Mouse (Mus musculus) hindbrain, embryonic 15.5 days (tissue): ENCODE measurements at regions not wholly inside any gene's neighbourhood (a gene's known extent, or its start where the extent isn't known, plus 50 kb on each side); places are given as distances from the start of the nearest gene placed in this dataset.
A peak's percentile ranks its signal among the peaks of the same experiment; 100 is the strongest.

Experiments used
- ATAC-seq: fragments of 200-750 bp; cut with Nextera tagmentation; 2 replicates; pipeline ENCODE4 v1.8.0; 2017; ENCODE audit warnings: low read depth, moderate number of reproducible peaks, moderate TSS enrichment; ENCODE audit not compliant: low FRiP score
- H3K27ac ChIP-seq: fragments of 300-500 bp; sonication (generic); replicated peaks from 2 replicates; pipeline ENCODE4 v1.5.1; 2015; ENCODE audit warnings: mild to moderate bottlenecking, inconsistent platforms
- H3K27me3 ChIP-seq: fragments of 300-500 bp; sonication (generic); 2 replicates; pipeline ENCODE4 v1.6.1; 2015; ENCODE audit warnings: control low read depth, inconsistent platforms
- H3K36me3 ChIP-seq: fragments of 300-500 bp; sonication (generic); 2 replicates; pipeline ENCODE4 v1.6.1; 2015; ENCODE audit warnings: control low read depth, inconsistent platforms
- H3K4me1 ChIP-seq: fragments of 300-500 bp; sonication (generic); replicated peaks from 2 replicates; pipeline ENCODE4 v1.6.1; 2015; ENCODE audit warnings: control low read depth, inconsistent platforms
- H3K4me2 ChIP-seq: fragments of 300-500 bp; sonication (generic); 2 replicates; pipeline ENCODE4 v1.6.1; 2015; ENCODE audit warnings: moderate library complexity, mild to moderate bottlenecking, inconsistent platforms
- H3K4me3 ChIP-seq: fragments of 300-500 bp; sonication (generic); 2 replicates; pipeline ENCODE4 v1.5.1; 2015; ENCODE audit warnings: mild to moderate bottlenecking, inconsistent platforms
- H3K9ac ChIP-seq: fragments of 300-500 bp; sonication (generic); 2 replicates; pipeline ENCODE4 v1.6.1; 2015; ENCODE audit warnings: inconsistent platforms
- H3K9me3 ChIP-seq: fragments of 300-500 bp; sonication (generic); 2 replicates; pipeline ENCODE4 v1.6.1; 2016; ENCODE audit warnings: control low read depth, inconsistent platforms
- WGBS: fragments of 180-500 bp; shearing (Covaris S2); methylation state at CpG from one replicate; pipeline ENCODE4 v1.1.7; 2015; 5-methylcytosine and 5-hydroxymethylcytosine counted together

DNA sequence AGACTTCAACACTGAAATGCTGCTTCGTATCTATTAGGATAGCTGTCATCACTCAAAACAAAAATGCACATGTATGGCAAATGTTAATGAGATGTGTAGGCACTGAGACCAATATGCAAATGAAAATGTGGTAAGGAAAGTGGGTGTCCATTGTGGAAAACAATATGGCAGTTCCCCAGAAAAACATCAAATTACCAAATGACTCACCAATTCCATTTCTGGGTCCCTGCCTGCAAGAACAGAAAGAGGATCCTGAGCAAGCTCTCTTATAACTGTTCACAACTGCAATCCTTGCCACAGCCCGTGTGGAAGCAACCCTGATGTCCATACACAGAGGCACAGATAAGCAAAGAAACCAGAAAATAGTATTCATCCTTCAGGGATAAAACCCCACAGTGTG lies 442.0 kb downstream of the Defb40 start:
- no peaks in the 10 kb centered on the region for H3K36me3 ChIP-seq
- no peak for ATAC-seq
- H3K27me3 ChIP-seq: no peaks in the 10 kb centered on the region
- no peaks in the 10 kb centered on the region for H3K9me3 ChIP-seq
- no peaks in the 10 kb centered on the region for H3K4me1 ChIP-seq
- H3K4me3 ChIP-seq: no peak overlapping the region
- no peak overlapping the region for H3K27ac ChIP-seq
- no peak overlapping the region for H3K4me2 ChIP-seq
- no peak overlapping the region for H3K9ac ChIP-seq
- 88% methylated on average over 2 of the region's 2 CpGs for WGBS

- H3K4me3 ChIP-seq: no peak overlapping the region
These were observed 449.9 kb downstream of the Defb40 start for GRCm38 (mm10) chr8:18528120-18528519.

DNA sequence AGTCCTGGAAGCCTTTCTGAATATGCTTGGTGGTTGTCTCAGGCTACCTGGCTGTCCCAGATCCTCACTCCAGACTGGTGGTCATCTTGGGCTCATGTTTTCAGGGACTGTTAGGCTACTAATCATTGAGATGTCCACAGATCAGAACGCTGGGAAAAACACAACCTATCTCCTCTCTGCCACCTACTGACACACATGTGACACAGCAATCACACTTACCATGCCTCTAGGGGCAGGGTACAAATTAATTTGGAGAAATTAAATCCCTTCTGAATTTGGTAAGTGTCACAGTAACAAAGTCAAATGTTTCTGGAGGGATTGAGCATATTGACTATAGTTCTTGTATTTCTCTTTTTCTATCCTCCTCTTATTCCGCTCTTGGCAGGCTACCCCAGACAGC lies 465.6 kb downstream of the Defb40 start:
- H3K27ac ChIP-seq: no peak overlapping the region
- H3K4me3 ChIP-seq: no peak overlapping the region
- no peaks in the 10 kb centered on the region for H3K4me1 ChIP-seq
- H3K9me3 ChIP-seq: no peaks in the 10 kb centered on the region
- H3K36me3 ChIP-seq: no peaks in the 10 kb centered on the region
- no peaks in the 10 kb centered on the region for H3K27me3 ChIP-seq
- no peak for ATAC-seq
- no peak overlapping the region for H3K9ac ChIP-seq
- no peak overlapping the region for H3K4me2 ChIP-seq
- 65% methylated on average over 2 of the region's 2 CpGs for WGBS

More at GRCm38 (mm10) chr8:18528120-18528519, 449.9 kb downstream of the Defb40 start:
- Histone ChIP-seq H3K27ac (no peak overlapping the region), H3K4me2 (no peak overlapping the region), H3K36me3 (no peaks in the 10 kb centered on the region), H3K9me3 (no peaks in the 10 kb centered on the region), H3K27me3 (no peaks in the 10 kb centered on the region), H3K9ac (no peak overlapping the region), H3K4me1 (no peaks in the 10 kb centered on the region)
- ATAC-seq: no peak
- 89% methylated on average over 6 of the region's 6 CpGs for WGBS

DNA sequence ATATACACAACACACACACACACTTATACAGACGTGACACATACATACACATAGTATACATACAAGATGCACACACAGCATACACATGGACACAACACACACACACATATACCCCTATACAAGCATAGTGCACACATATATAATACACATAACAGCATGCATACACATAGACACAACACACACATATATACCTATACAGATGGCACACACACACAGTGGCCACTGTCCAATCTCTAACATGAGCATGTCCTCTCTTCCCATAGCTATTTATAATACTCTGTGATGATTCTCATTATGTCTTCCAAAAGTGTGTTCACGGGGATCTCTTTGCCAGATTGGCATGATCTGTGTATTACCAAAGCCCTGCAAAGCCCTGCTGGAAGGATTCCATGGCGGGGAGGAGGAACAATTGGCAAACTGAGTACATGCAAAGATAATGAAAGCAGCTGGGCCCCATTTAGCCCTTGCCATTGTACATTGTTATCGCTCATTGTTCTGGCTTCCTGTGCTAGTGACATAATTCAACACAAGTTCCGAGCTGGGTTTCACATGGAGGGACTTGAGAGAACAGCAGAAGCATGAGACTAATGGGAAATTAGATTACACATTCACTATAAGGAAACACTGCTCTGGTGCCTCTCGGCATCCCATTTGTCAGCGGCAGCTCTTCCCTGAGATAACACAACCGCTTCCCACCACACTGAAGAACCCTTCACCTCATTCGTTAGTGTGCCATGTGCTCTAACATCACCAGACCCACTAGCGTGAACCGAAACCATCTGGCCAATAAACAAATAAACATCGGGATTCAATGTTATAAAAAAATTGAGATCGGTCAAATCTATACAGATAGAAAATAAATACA lies 471.7 kb downstream of the Defb40 start:
- WGBS: 72% methylated on average over 13 of the region's 13 CpGs
- no peaks in the 10 kb centered on the region for H3K36me3 ChIP-seq
- H3K27me3 ChIP-seq: no peaks in the 10 kb centered on the region

DNA sequence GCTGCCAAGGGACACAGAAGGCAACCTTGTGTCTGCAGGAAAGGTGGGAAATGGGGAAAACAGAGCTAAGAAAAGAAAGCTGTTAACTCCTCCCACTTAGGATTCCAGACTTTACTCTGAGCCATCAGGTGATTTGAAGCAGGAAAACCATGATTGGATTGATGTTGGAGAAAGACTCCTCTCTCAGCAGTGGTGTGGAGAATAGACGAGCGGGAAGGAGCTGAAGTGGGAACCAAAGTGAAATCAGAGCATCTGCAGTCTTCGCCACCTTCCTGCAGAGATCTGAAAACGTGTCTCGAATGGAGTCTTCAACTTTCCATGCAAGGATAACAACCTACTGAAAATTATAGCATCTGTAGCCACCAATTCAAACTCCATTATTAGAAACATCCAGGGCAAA lies 487.4 kb downstream of the Defb40 start:
- Histone ChIP-seq H3K27ac (no peak overlapping the region), H3K27me3 (no peaks in the 10 kb centered on the region), H3K4me3 (no peak overlapping the region), H3K4me2 (no peak overlapping the region), H3K9ac (no peak overlapping the region), H3K36me3 (no peaks in the 10 kb centered on the region), H3K9me3 (no peaks in the 10 kb centered on the region), H3K4me1 (no peaks in the 10 kb centered on the region)
- 90% methylated on average over 5 of the region's 5 CpGs for WGBS
- no peak for ATAC-seq

More for the DNA sequence above, 471.7 kb downstream of the Defb40 start:
- Histone ChIP-seq H3K9me3 (no peaks in the 10 kb centered on the region), H3K4me1 (no peaks in the 10 kb centered on the region), H3K9ac (no peak overlapping the region), H3K27ac (no peak overlapping the region), H3K4me2 (no peak overlapping the region), H3K4me3 (no peak overlapping the region)
- ATAC-seq: peak; percentile 68

DNA sequence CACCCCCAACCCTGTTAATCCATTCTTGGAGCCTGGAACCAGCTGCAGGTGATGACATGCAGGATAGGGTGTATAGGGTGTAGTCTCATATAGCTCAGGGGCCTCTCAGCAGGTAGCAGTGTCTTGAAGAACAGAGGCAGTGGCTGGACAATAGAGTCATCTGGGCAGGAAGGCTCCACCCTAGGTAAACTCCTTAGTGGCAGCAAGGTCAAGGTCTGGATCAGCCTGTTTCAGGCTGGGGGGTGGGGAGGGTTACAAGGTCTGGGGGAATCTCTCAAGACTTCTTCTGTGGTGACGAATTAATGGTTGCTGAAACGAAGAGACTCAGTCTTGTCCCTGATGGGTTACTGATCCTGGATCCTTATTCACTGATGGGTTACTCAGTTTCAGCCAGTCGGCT lies 498.0 kb downstream of the Defb40 start:
- no peak overlapping the region for H3K9ac ChIP-seq
- no peak overlapping the region for H3K27ac ChIP-seq
- no peaks in the 10 kb centered on the region for H3K36me3 ChIP-seq
- H3K9me3 ChIP-seq: no peaks in the 10 kb centered on the region
- WGBS: 87% methylated on average over 3 of the region's 3 CpGs
- ATAC-seq: no peak
- H3K4me1 ChIP-seq: no peaks in the 10 kb centered on the region
- no peak overlapping the region for H3K4me3 ChIP-seq
- H3K4me2 ChIP-seq: no peak overlapping the region
- no peaks in the 10 kb centered on the region for H3K27me3 ChIP-seq

GRCm38 (mm10) chr8:18478166-18478565 lies 499.9 kb downstream of the Defb40 start:
- 86% methylated on average over 4 of the region's 4 CpGs for WGBS
- no peak for ATAC-seq

GRCm38 (mm10) chr8:18467511-18467910 lies 510.5 kb downstream of the Defb40 start:
- H3K4me3 ChIP-seq: no peak overlapping the region
- H3K27me3 ChIP-seq: no peaks in the 10 kb centered on the region
- 84% methylated on average over 7 of the region's 7 CpGs for WGBS
- H3K4me2 ChIP-seq: no peak overlapping the region
- no peak for ATAC-seq
- H3K4me1 ChIP-seq: no peaks in the 10 kb centered on the region
- no peak overlapping the region for H3K9ac ChIP-seq
- H3K27ac ChIP-seq: no peak overlapping the region
- H3K9me3 ChIP-seq: 0 out of 2 replicates have a peak, but pooled peaks cover 3% of the 10 kb centered on the region
- H3K36me3 ChIP-seq: no peaks in the 10 kb centered on the region

More at GRCm38 (mm10) chr8:18478166-18478565, 499.9 kb downstream of the Defb40 start:
- Histone ChIP-seq H3K9ac (no peak overlapping the region), H3K4me3 (no peak overlapping the region), H3K4me2 (no peak overlapping the region), H3K27me3 (no peaks in the 10 kb centered on the region), H3K36me3 (no peaks in the 10 kb centered on the region), H3K27ac (no peak overlapping the region), H3K9me3 (no peaks in the 10 kb centered on the region), H3K4me1 (no peaks in the 10 kb centered on the region)

- Histone ChIP-seq H3K27ac (no peak overlapping the region), H3K27me3 (no peaks in the 10 kb centered on the region), H3K9me3 (0 out of 2 replicates have a peak, but pooled peaks cover under 1% of the 10 kb centered on the region), H3K4me3 (no peak overlapping the region), H3K4me2 (no peak overlapping the region), H3K36me3 (no peaks in the 10 kb centered on the region), H3K9ac (no peak overlapping the region), H3K4me1 (no peaks in the 10 kb centered on the region)
- ATAC-seq: no peak
- 77% methylated on average over 4 of the region's 4 CpGs for WGBS
These were observed 517.4 kb downstream of the Defb40 start for GRCm38 (mm10) chr8:18460609-18461008.

GRCm38 (mm10) chr8:18457470-18457869 lies 520.6 kb downstream of the Defb40 start:
- 93% methylated on average over 6 of the region's 6 CpGs for WGBS
- ATAC-seq: no peak
- H3K4me1 ChIP-seq: no peaks in the 10 kb centered on the region
- no peak overlapping the region for H3K27ac ChIP-seq
- no peak overlapping the region for H3K9ac ChIP-seq
- H3K36me3 ChIP-seq: no peaks in the 10 kb centered on the region
- no peaks in the 10 kb centered on the region for H3K9me3 ChIP-seq
- H3K4me2 ChIP-seq: no peak overlapping the region
- H3K27me3 ChIP-seq: no peaks in the 10 kb centered on the region
- H3K4me3 ChIP-seq: no peak overlapping the region

GRCm38 (mm10) chr8:18449015-18449414 lies 529.0 kb downstream of the Defb40 start:
- WGBS: 73% methylated on average over 3 of the region's 3 CpGs
- Histone ChIP-seq H3K4me3 (no peak overlapping the region), H3K9me3 (no peaks in the 10 kb centered on the region), H3K4me2 (no peak overlapping the region), H3K36me3 (no peaks in the 10 kb centered on the region), H3K4me1 (no peaks in the 10 kb centered on the region), H3K27me3 (no peaks in the 10 kb centered on the region), H3K27ac (no peak overlapping the region), H3K9ac (no peak overlapping the region)
- ATAC-seq: no peak

DNA sequence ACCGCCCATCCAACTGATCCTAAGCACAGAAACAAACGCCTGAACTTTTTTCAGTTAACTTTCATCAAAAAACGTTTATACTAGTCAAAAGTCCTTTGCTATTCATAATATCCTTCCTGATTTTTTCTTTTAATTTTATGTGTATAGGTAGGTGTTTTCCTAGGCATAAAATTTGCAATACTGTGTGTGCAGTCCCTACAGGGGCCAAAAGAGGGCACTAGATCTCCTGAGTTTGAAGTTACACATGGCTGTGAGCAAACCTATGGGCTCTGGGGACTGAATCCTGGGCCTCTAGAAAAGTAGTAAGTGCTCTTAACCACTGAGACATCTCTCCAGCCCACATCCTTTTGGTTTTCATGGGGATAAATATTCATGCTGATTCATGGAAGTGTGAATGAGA lies 535.8 kb downstream of the Defb40 start:
- H3K4me1 ChIP-seq: no peaks in the 10 kb centered on the region
- no peak overlapping the region for H3K4me2 ChIP-seq
- H3K36me3 ChIP-seq: no peaks in the 10 kb centered on the region
- no peak for ATAC-seq
- H3K27ac ChIP-seq: no peak overlapping the region
- H3K9ac ChIP-seq: no peak overlapping the region
- no peak overlapping the region for H3K4me3 ChIP-seq
- no peaks in the 10 kb centered on the region for H3K9me3 ChIP-seq
- H3K27me3 ChIP-seq: no peaks in the 10 kb centered on the region
- 75% methylated on average over 3 of the region's 3 CpGs for WGBS

- 80% methylated on average over 5 of the region's 5 CpGs for WGBS
- ATAC-seq: no peak
- Histone ChIP-seq H3K27ac (no peak overlapping the region), H3K4me1 (no peaks in the 10 kb centered on the region), H3K9me3 (no peaks in the 10 kb centered on the region), H3K4me3 (no peak overlapping the region), H3K27me3 (no peaks in the 10 kb centered on the region), H3K4me2 (no peak overlapping the region), H3K9ac (no peak overlapping the region), H3K36me3 (no peaks in the 10 kb centered on the region)
These were observed 555.2 kb downstream of the Defb40 start for GRCm38 (mm10) chr8:18422846-18423245.
